ENCODE assay signal across 9 mouse cellular contexts in the genomic region with DNA sequence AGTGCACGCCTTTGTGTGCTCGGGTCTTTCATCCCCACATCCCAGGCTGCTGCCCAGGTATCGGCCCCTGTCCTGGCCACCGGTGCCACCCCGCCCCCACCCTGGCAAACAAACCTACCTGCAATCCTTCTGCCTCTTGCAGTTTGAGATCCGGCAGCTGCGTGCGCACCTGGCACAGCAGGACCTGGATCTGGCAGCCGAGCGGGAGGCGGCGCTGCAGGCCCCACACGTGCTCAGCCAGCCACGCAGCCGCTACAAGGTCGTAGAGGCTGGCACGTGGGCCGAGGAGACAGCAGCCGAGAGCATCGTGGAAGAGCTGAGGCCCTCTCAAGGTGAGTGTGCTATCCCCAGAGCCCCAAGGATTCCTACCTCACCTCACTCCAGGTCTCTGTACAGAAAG.
DNase-seq lines count a peak whose midpoint lies in the region; ATAC-seq and TF ChIP-seq lines count a peak whose summit lies in the region.
"Had no signal": no experiment of that assay in that cellular context is flagged by ENCODE, and none has a peak within 500 bp of the region (broad histone marks: within the 10 kb centered on the region; RNA-seq: fewer than 3 reads in every experiment).

No protein-coding gene starts in this region.

- H3K4me3 ChIP-seq in embryonic facial prominence, embryonic 11.5 days (ENCODE audit: low read depth, low read length): no peak overlapping the region
- H3K4me3 ChIP-seq in stomach, postnatal 0 days (ENCODE audit: low read depth, low read length): 0 out of 2 replicates have a peak overlapping the region, but pooled peaks have one; percentile 1
- H3K4me3 ChIP-seq: midbrain, embryonic 12.5 days had no signal

- no peak overlapping the region for H3K27ac ChIP-seq in embryonic facial prominence, embryonic 11.5 days (replicated peaks; ENCODE audit: low read depth, low read length)
- peak overlapping the region; percentile 61; the same call in 1 of the 2 replicates for H3K27ac ChIP-seq in stomach, postnatal 0 days (replicated peaks)
- H3K27ac ChIP-seq: midbrain, embryonic 12.5 days had no signal

- no peaks in the 10 kb centered on the region for H3K27me3 ChIP-seq in embryonic facial prominence, embryonic 11.5 days (ENCODE audit: control insufficient read depth, insufficient read depth, low read length)
- no peaks in the 10 kb centered on the region for H3K27me3 ChIP-seq in stomach, postnatal 0 days (ENCODE audit: control insufficient read depth, insufficient read depth, low read length)

- no peaks in the 10 kb centered on the region for H3K9me3 ChIP-seq in embryonic facial prominence, embryonic 11.5 days (replicated peaks; ENCODE audit: control insufficient read depth, low read length)
- no peaks in the 10 kb centered on the region for H3K9me3 ChIP-seq in stomach, postnatal 0 days (ENCODE audit: control insufficient read depth, low read length)
- H3K9me3 ChIP-seq: midbrain, embryonic 12.5 days had no signal

- H3K36me3 ChIP-seq in embryonic facial prominence, embryonic 11.5 days (replicated peaks; ENCODE audit: control insufficient read depth, insufficient read depth, low read depth, low read length): no peaks in the 10 kb centered on the region
- H3K36me3 ChIP-seq in stomach, postnatal 0 days (ENCODE audit: control insufficient read depth, insufficient read depth, low read length): no peaks in the 10 kb centered on the region
- H3K36me3 ChIP-seq: midbrain, embryonic 12.5 days had no signal

- 20% methylated on average over 20 of the region's 20 CpGs for WGBS in embryonic facial prominence, embryonic 11.5 days
- 24% methylated on average over 20 of the region's 20 CpGs for WGBS in stomach, postnatal 0 days

- DNase-seq in ZHBTc4 (ENCODE audit: low read depth, low spot score): peak; percentile 81
- peak; percentile 38 for DNase-seq in embryonic facial prominence, embryonic 11.5 days (ENCODE audit: low spot score)
- DNase-seq in kidney, adult 11 months: peak; percentile 51
- peak; percentile 47 to 66 for DNase-seq in lung, adult 18-20 months
- peak; percentile 91 for DNase-seq in stomach, postnatal 0 days (ENCODE audit: low spot score)
- no peak for DNase-seq in spleen, adult 12 weeks (ENCODE audit: low spot score)
- DNase-seq in gastrocnemius, adult 8-10 months (ENCODE audit: low spot score in 2 of 2): no peak
- DNase-seq in left cerebral cortex, adult 11 months (ENCODE audit: low spot score): no peak

- peak overlapping the region; percentile 37 for H3K9ac ChIP-seq in embryonic facial prominence, embryonic 11.5 days (replicated peaks; ENCODE audit: low read length)
- H3K9ac ChIP-seq in stomach, postnatal 0 days (ENCODE audit: low read length): peak overlapping the region; percentile 38; the same call in 1 of the 2 replicates
- H3K9ac ChIP-seq: midbrain, embryonic 12.5 days had no signal

- ATAC-seq in embryonic facial prominence, embryonic 11.5 days (replicated peaks; ENCODE audit: insufficient number of reproducible peaks, low FRiP score, low TSS enrichment, low read depth): no peak
- peak; percentile 82 for ATAC-seq in stomach, postnatal 0 days (ENCODE audit: low FRiP score, low TSS enrichment)

- H3K4me2 ChIP-seq in embryonic facial prominence, embryonic 11.5 days (ENCODE audit: low read depth, low read length): peak overlapping the region; percentile 0; the same call in 1 of the 2 replicates
- H3K4me2 ChIP-seq in stomach, postnatal 0 days (replicated peaks; ENCODE audit: low read depth): peak overlapping the region; percentile 47
- H3K4me2 ChIP-seq: midbrain, embryonic 12.5 days had no signal

- no peak for TF ChIP-seq EP300 in stomach, postnatal 0 days (optimal IDR thresholded peaks at IDR 0.05)

- H3K4me1 ChIP-seq in embryonic facial prominence, embryonic 11.5 days (ENCODE audit: control insufficient read depth, insufficient read depth, low read length): no peaks in the 10 kb centered on the region
- no peaks in the 10 kb centered on the region for H3K4me1 ChIP-seq in stomach, postnatal 0 days (replicated peaks; ENCODE audit: control insufficient read depth, insufficient read depth)

- peak; percentile 66 for TF ChIP-seq CTCF in stomach, postnatal 0 days (IDR thresholded peaks at IDR 0.05; ENCODE audit: low read depth)

Comparison
In these comparisons a context has a peak if more than half of its experiments do, and no peak if none do; other contexts are left out.
1. DNase-seq: peak in ZHBTc4 (single experiment), embryonic facial prominence, embryonic 11.5 days (single experiment), kidney, adult 11 months (single experiment), lung, adult 18-20 months (2 of 2) and stomach, postnatal 0 days (single experiment); none in spleen, adult 12 weeks (single experiment), gastrocnemius, adult 8-10 months (0 of 2) and left cerebral cortex, adult 11 months (single experiment).